Mouse (Mus musculus) stomach, embryonic 15.5 days (tissue): Measurements from ENCODE around the gene Fam174b. TPM values are rescaled to one million over a fixed set of nuclear protein-coding genes. Genes with fewer than 3 reads are reported as not detected.

Experiments used
- ATAC-seq: fragments of 200-750 bp; cut with Nextera tagmentation; 2 replicates; pipeline ENCODE4 v1.8.0; 2017; ENCODE audit warnings: low read depth, moderate number of reproducible peaks, moderate TSS enrichment; ENCODE audit not compliant: insufficient read depth, low FRiP score
- H3K27ac ChIP-seq: fragments of 300-500 bp; sonication (generic); 2 replicates; pipeline ENCODE4 v1.5.1; 2015; ENCODE audit warnings: mild to moderate bottlenecking, inconsistent platforms
- H3K27me3 ChIP-seq: fragments of 300-500 bp; sonication (generic); replicated peaks from 2 replicates; pipeline ENCODE4 v1.6.1; 2015; ENCODE audit warnings: inconsistent platforms
- H3K36me3 ChIP-seq: fragments of 300-500 bp; sonication (generic); 2 replicates; pipeline ENCODE4 v1.6.1; 2015; ENCODE audit warnings: inconsistent platforms
- H3K4me1 ChIP-seq: fragments of 300-500 bp; sonication (generic); 2 replicates; pipeline ENCODE4 v1.6.1; 2015; ENCODE audit warnings: inconsistent platforms
- H3K4me2 ChIP-seq: fragments of 300-500 bp; sonication (generic); 2 replicates; pipeline ENCODE4 v1.6.1; 2015; ENCODE audit warnings: mild to moderate bottlenecking, inconsistent platforms
- H3K4me3 ChIP-seq: fragments of 300-500 bp; sonication (generic); replicated peaks from 2 replicates; pipeline ENCODE4 v1.5.1; 2015; ENCODE audit warnings: inconsistent platforms
- H3K9ac ChIP-seq: fragments of 300-500 bp; sonication (generic); 2 replicates; pipeline ENCODE4 v1.6.1; 2015; ENCODE audit warnings: inconsistent platforms
- H3K9me3 ChIP-seq: fragments of 300-500 bp; sonication (generic); 2 replicates; pipeline ENCODE4 v1.6.1; 2016; ENCODE audit warnings: inconsistent platforms
- WGBS: fragments of 180-500 bp; shearing (Covaris S2); methylation state at CpG from one replicate; pipeline ENCODE4 v1.1.7; 2015; 5-methylcytosine and 5-hydroxymethylcytosine counted together
- polyA plus RNA-seq: library from polyadenylated mRNA; unstranded; fragments of >200 nt; fragmentation: Nextera tagmentation; extraction: Ambion mirVana; gene quantifications from 2 replicates; pipeline ENCODE4 v1.2.1, GENCODE M21; 2015

Gene Fam174b
- polyA plus RNA-seq, 1 experiment from 2014 or later: 58.0 TPM

- Histone ChIP-seq H3K4me3 (no peak overlapping the region), H3K9ac (no peak overlapping the region), H3K4me1 (peaks cover 7% of the 10 kb centered on the region; the same call in 1 of the 2 replicates), H3K27me3 (no peaks in the 10 kb centered on the region), H3K27ac (no peak overlapping the region), H3K9me3 (no peaks in the 10 kb centered on the region), H3K4me2 (no peak overlapping the region), H3K36me3 (no peaks in the 10 kb centered on the region)
- peak; percentile 43; the same call in 1 of the 2 replicates for ATAC-seq
- 41% methylated on average over 10 of the region's 10 CpGs for WGBS
Observed at GRCm38 (mm10) chr7:73730430-73731022, 9.6 kb upstream of the Fam174b start.

DNA sequence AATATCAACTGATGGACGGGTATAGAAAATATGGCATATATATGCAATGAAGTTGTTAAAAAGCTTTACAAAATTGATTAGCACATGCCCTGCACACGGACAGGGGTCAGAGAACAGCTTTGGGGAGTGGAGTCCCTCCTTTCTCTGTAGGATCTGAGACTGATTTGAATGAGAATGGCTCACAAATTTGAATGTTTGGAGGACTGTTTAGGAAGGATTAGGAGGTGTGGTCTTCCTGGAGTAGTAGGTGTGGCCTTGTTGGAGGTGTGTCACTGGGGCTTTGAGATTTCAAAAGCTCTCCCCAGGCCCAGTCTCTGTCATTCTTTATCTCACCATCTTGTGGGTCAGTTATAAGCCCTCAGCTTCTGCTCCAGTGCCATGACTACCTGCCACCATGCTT lies 4.1 kb upstream of the Fam174b start:
- H3K9ac ChIP-seq: no peak overlapping the region
- no peaks in the 10 kb centered on the region for H3K27me3 ChIP-seq
- no peak overlapping the region for H3K4me3 ChIP-seq
- H3K27ac ChIP-seq: no peak overlapping the region
- no peak for ATAC-seq
- H3K4me1 ChIP-seq: no peaks in the 10 kb centered on the region
- no peak overlapping the region for H3K4me2 ChIP-seq
- H3K36me3 ChIP-seq: no peaks in the 10 kb centered on the region
- 86% methylated on average over 2 of the region's 2 CpGs for WGBS
- no peaks in the 10 kb centered on the region for H3K9me3 ChIP-seq

- Histone ChIP-seq H3K4me1 (peaks cover 8% of the 10 kb centered on the region; the same call in 1 of the 2 replicates), H3K9ac (peak overlapping the region; percentile 25; the same call in 1 of the 2 replicates), H3K27me3 (no peaks in the 10 kb centered on the region), H3K4me2 (peak overlapping the region; percentile 87), H3K27ac (peak overlapping the region; percentile 74; the same call in 1 of the 2 replicates), H3K36me3 (no peaks in the 10 kb centered on the region), H3K9me3 (no peaks in the 10 kb centered on the region), H3K4me3 (peak overlapping the region; percentile 66)
- ATAC-seq: no peak
- WGBS: 24% methylated on average over 5 of the region's 5 CpGs
Observed at GRCm38 (mm10) chr7:73741392-73741791, 1.3 kb downstream of the Fam174b start.

GRCm38 (mm10) chr7:73741841-73742240 lies 1.7 kb downstream of the Fam174b start:
- no peak overlapping the region for H3K27ac ChIP-seq
- H3K9ac ChIP-seq: no peak overlapping the region
- ATAC-seq: no peak
- peak overlapping the region; percentile 87 for H3K4me2 ChIP-seq
- no peaks in the 10 kb centered on the region for H3K9me3 ChIP-seq
- H3K4me1 ChIP-seq: peaks cover 12% of the 10 kb centered on the region
- H3K27me3 ChIP-seq: no peaks in the 10 kb centered on the region
- peak overlapping the region; percentile 66 for H3K4me3 ChIP-seq
- WGBS: 50% methylated on average over 6 of the region's 6 CpGs
- H3K36me3 ChIP-seq: no peaks in the 10 kb centered on the region

- Histone ChIP-seq H3K9ac (no peak overlapping the region), H3K4me1 (peaks cover 22% of the 10 kb centered on the region)
- ATAC-seq: no peak
Observed at GRCm38 (mm10) chr7:73743144-73743543, 3.0 kb downstream of the Fam174b start.

DNA sequence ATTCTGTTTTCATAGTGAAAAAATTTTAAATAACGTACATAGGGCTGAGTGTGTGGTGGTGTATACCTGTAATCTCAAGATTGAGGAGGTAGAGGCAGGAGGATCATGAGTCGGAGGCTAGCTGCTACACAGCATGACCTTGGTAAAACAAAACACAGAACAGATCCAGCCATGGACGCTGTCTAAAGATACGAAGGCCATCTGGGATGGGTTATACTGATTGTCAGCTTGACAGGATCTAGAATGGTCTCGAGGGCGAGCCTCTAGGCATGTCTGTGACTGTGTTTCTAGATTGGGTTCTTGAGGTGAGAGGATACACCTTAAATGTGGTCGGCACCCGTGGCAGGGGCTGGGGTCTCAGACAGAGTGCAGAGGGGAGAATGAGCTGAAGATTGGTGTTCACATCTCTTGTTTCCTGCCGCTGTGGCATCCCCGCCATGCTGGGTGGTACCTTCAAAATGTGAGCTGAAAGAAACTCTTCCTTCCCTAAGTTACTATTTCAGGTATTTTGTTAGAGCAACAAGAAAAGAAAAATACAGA lies 3.8 kb downstream of the Fam174b start:
- H3K4me1 ChIP-seq: peaks cover 26% of the 10 kb centered on the region
- no peak overlapping the region for H3K9ac ChIP-seq
- H3K27ac ChIP-seq: no peak overlapping the region
- WGBS: 76% methylated on average over 10 of the region's 10 CpGs
- H3K9me3 ChIP-seq: no peaks in the 10 kb centered on the region
- no peaks in the 10 kb centered on the region for H3K27me3 ChIP-seq
- no peak overlapping the region for H3K4me2 ChIP-seq
- H3K36me3 ChIP-seq: no peaks in the 10 kb centered on the region
- no peak overlapping the region for H3K4me3 ChIP-seq
- no peak for ATAC-seq

More at GRCm38 (mm10) chr7:73743144-73743543, 3.0 kb downstream of the Fam174b start:
- Histone ChIP-seq H3K36me3 (no peaks in the 10 kb centered on the region), H3K4me2 (no peak overlapping the region), H3K27me3 (no peaks in the 10 kb centered on the region), H3K9me3 (no peaks in the 10 kb centered on the region), H3K4me3 (no peak overlapping the region), H3K27ac (no peak overlapping the region)
- WGBS: 78% methylated on average over 8 of the region's 8 CpGs

DNA sequence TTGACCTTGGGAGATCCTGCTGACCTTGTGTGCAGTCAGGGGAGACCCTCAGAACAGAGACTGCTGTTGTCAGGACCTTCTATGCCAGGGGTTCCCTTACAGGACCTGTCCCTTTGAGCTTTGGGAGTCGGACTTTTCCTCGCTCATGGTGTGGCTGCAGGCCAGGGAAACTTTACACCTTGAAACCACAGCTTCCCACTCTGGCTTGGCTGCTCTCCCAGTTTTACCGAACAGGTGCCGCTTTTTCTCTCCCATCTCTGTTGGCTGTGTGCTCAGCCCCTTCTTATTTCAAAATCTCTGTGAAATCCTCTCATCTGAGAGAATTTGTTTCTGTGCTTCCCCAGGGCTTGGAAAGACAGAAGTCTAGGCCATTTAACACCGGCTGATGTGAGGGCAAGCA lies 5.8 kb downstream of the Fam174b start:
- Histone ChIP-seq H3K4me2 (no peak overlapping the region), H3K4me1 (peaks cover 34% of the 10 kb centered on the region)
- WGBS: 56% methylated on average over 5 of the region's 5 CpGs

DNA sequence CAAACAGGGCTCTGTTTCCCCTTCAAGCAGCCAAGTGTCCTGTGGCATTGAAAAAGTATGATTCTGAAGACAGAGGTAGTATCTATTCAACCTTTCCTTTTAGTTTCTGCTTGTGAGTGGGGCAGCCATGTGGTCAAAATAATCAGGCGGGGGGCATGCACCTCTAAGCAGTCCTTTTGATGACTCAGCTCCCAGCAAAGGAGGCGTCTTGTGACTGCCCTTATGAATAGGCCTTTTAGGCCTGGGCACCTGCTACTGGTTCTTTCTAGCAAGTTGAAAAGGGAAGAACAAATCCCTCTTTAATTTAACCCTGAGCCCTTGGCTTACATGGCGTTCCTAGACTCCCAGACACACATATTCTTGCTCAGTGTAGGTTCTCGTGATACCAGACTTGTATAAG lies 6.7 kb downstream of the Fam174b start:
- no peaks in the 10 kb centered on the region for H3K36me3 ChIP-seq
- ATAC-seq: no peak
- peaks cover 34% of the 10 kb centered on the region for H3K4me1 ChIP-seq
- WGBS: 56% methylated on average over 4 of the region's 4 CpGs
- H3K4me3 ChIP-seq: no peak overlapping the region
- no peaks in the 10 kb centered on the region for H3K27me3 ChIP-seq
- no peaks in the 10 kb centered on the region for H3K9me3 ChIP-seq
- H3K4me2 ChIP-seq: no peak overlapping the region
- H3K9ac ChIP-seq: no peak overlapping the region
- H3K27ac ChIP-seq: peak overlapping the region; percentile 81

More for the DNA sequence above, 5.8 kb downstream of the Fam174b start:
- Histone ChIP-seq H3K27ac (peak overlapping the region; percentile 81; the same call in 1 of the 2 replicates), H3K9me3 (no peaks in the 10 kb centered on the region), H3K36me3 (no peaks in the 10 kb centered on the region), H3K4me3 (no peak overlapping the region), H3K9ac (no peak overlapping the region), H3K27me3 (no peaks in the 10 kb centered on the region)
- no peak for ATAC-seq

DNA sequence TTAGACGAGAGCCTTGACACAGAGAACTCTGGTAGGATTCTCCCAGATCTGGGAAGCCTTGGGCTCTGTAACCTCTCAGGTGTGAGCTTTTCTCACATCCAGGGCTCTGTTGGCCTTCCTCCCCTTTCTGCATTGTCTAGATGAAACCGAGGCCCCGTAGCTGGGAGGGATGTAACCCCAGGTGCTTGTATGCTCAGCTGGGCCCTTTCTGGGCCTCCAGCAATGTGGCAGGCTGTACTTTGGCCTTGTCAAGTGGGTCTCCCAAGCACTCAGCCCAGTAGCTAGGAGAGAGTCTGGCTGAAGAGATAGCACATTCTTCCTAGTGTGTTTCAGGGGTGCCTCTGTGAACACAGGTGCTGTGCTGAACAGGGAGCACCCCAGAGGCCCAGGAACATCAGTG lies 7.4 kb downstream of the Fam174b start:
- 76% methylated on average over 3 of the region's 3 CpGs for WGBS

DNA sequence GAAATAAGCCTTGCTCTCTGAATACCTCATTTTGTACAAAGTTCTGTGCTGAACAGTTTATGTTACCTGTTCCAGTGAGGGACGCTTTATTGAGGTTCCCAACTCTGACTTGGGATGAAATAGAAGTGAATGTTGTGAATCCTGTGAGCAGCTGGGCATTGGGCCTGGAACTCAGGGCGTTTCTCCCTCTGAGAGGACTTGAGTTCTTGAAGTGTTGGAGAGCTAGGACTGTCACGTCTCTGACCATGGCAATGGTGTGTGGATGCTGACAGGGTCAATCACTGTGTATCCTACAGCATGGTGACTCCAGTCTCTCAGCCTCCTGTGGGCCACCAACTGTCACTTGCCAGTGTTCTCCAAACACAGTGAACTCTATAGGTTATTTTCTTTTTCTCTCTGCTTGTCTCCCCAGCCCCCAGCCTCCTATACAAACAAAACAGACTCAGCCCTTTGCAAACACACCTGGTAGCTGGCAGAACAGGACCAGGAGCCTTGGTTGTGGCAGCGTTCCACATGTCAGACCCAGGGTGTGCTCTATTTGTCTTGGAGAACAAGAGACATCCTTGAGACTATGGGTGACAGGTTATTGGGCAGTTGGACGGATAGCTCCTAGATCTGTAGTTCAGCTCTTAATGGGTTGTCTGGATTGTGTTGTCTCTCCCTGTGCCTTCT lies 8.5 kb downstream of the Fam174b start:
- Histone ChIP-seq H3K36me3 (no peaks in the 10 kb centered on the region), H3K4me1 (peaks cover 26% of the 10 kb centered on the region), H3K9me3 (no peaks in the 10 kb centered on the region), H3K4me2 (no peak overlapping the region; the same call in 1 of the 2 replicates), H3K27ac (peak overlapping the region; percentile 81), H3K9ac (no peak overlapping the region), H3K27me3 (no peaks in the 10 kb centered on the region), H3K4me3 (no peak overlapping the region)
- peak; percentile 57 for ATAC-seq
- 73% methylated on average over 5 of the region's 5 CpGs for WGBS

More for the DNA sequence above, 7.4 kb downstream of the Fam174b start:
- 0 out of 2 replicates have a peak, but pooled peaks have one; percentile 37 for ATAC-seq
- Histone ChIP-seq H3K9me3 (no peaks in the 10 kb centered on the region), H3K9ac (no peak overlapping the region), H3K4me1 (peaks cover 34% of the 10 kb centered on the region), H3K27ac (peak overlapping the region; percentile 81), H3K4me3 (no peak overlapping the region), H3K4me2 (peak overlapping the region; percentile 23; the same call in 1 of the 2 replicates), H3K36me3 (no peaks in the 10 kb centered on the region), H3K27me3 (no peaks in the 10 kb centered on the region)

DNA sequence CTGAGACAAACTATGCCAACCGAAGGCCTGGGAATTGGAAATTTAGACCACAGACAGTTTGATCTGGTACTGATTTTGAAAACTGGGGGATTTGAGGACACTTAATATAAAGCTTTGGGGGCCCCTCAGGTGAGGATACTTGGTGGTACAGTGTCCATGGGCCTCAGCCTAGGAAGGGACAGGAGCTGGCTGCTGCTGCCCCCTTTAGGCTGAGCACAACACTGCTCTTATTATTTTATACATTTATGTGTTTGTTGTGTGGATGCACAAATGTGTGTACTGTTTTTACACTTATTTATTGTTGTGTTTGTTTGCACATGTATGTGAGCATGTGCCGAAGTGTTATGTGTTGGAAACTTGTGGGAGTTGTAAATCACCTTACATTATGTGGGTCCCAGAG lies 9.2 kb downstream of the Fam174b start:
- 74% methylated on average over 2 of the region's 2 CpGs for WGBS
- Histone ChIP-seq H3K27ac (peak overlapping the region; percentile 81), H3K9ac (no peak overlapping the region), H3K9me3 (no peaks in the 10 kb centered on the region), H3K27me3 (no peaks in the 10 kb centered on the region), H3K4me1 (peaks cover 26% of the 10 kb centered on the region), H3K4me2 (no peak overlapping the region), H3K36me3 (no peaks in the 10 kb centered on the region), H3K4me3 (no peak overlapping the region)
- ATAC-seq: no peak

DNA sequence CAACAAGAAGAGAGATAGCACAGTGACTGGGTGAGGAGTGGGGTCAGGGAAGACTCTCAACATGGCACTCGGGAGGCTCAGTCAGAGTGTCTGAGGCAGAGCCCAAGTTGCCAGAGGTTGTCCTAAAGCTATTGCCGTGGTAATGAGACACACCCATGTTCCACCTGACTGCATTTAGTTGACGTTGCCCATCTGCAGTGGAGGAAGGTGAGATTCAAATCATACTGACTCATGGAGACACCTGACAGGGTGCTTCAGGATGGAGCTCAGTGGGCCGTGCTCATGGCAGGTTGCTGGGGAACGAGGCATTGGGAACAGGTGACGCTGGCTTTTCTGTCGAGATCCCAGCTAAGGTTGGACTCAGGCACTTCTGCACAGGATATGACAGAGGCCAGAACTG lies 9.9 kb downstream of the Fam174b start:
- Histone ChIP-seq H3K27ac (peak overlapping the region; percentile 81; the same call in 1 of the 2 replicates), H3K27me3 (no peaks in the 10 kb centered on the region), H3K4me2 (no peak overlapping the region), H3K9me3 (no peaks in the 10 kb centered on the region), H3K4me3 (no peak overlapping the region), H3K36me3 (no peaks in the 10 kb centered on the region), H3K9ac (no peak overlapping the region), H3K4me1 (peaks cover 29% of the 10 kb centered on the region)
- peak; percentile 30; the same call in 1 of the 2 replicates for ATAC-seq
- WGBS: 78% methylated on average over 7 of the region's 7 CpGs
